Mouse (Mus musculus): ENCODE measurements at regions not wholly inside any gene's neighbourhood (a gene's known extent, or its start where the extent isn't known, plus 50 kb on each side); places are given as distances from the start of the nearest gene placed in this dataset.
"Not testable (repeated sequence)": the region's sequence is repeated elsewhere in the genome, so short reads cannot be mapped to it uniquely, and the experiment has no call there.

DNA sequence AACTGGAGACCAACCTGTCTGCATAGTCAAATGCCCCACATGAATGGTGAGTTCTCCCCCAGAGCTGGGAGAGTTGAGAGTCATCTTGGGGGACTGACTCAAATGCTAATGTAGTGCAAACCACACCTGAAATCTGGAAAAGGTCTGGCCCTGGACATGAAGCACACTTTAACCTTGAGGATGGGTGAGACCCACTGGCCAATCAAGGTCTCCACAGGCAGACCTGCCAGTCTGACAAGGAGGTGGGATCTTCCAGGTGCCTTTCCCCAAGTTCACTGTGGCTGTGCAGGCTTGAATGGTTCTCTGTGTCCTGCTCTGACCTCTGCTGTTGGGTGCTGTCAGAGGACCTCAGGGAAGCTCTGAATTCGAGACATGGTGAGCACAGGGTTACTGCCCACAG lies 269.6 kb downstream of the Gm21863 start:
- TF ChIP-seq CEBPB (IDR thresholded peaks at IDR 0.05; ENCODE audit: low read depth); CTCF (IDR thresholded peaks at IDR 0.05; ENCODE audit: control insufficient read depth, insufficient read depth, insufficient read length); MAX (IDR thresholded peaks at IDR 0.05); USF1 (IDR thresholded peaks at IDR 0.05; ENCODE audit: low read depth); MYOG (IDR thresholded peaks at IDR 0.05; ENCODE audit: control insufficient read depth, extremely low read depth, insufficient read length); FOSL1 (IDR thresholded peaks at IDR 0.05; ENCODE audit: insufficient read depth, low read length, poor library complexity, severe bottlenecking); MYOD1 (IDR thresholded peaks at IDR 0.05; ENCODE audit: control insufficient read depth, insufficient read length, low read depth): not testable (repeated sequence)
